Mouse (Mus musculus) midbrain, postnatal 0 days (tissue): ENCODE data around the gene Exo5. TPM values are rescaled to one million over a fixed set of nuclear protein-coding genes. Genes with fewer than 3 reads are reported as not detected.
A peak's percentile ranks its signal among the peaks of the same experiment; 100 is the strongest.

Source experiments
- ATAC-seq: fragments of 200-750 bp; cut with Nextera tagmentation; 2 replicates; pipeline ENCODE4 v1.8.0; 2017; ENCODE audit warnings: moderate number of reproducible peaks, mild to moderate bottlenecking, moderate TSS enrichment, moderate library complexity; ENCODE audit not compliant: low FRiP score
- DNase-seq: peaks from one replicate; pipeline ENCODE4 v3.0.0-alpha.2; 2015; ENCODE audit warnings: low spot score
- H3K27ac ChIP-seq: fragments of 300-500 bp; sonication (generic); 2 replicates; pipeline ENCODE4 v1.5.1; 2014; ENCODE audit warnings: low read depth, mild to moderate bottlenecking, low read length, mixed read lengths
- H3K27me3 ChIP-seq: fragments of 300-500 bp; sonication (generic); 2 replicates; pipeline ENCODE4 v1.6.1; 2014; ENCODE audit warnings: low read length, control low read depth, mixed read lengths; ENCODE audit not compliant: insufficient read depth
- H3K36me3 ChIP-seq: fragments of 300-500 bp; sonication (generic); 2 replicates; pipeline ENCODE4 v1.6.1; 2014; ENCODE audit warnings: low read length, control low read depth, mixed read lengths; ENCODE audit not compliant: insufficient read depth
- H3K4me1 ChIP-seq: fragments of 300-500 bp; sonication (generic); 2 replicates; pipeline ENCODE4 v1.6.1; 2014; ENCODE audit warnings: mild to moderate bottlenecking, control low read depth, antibody characterized with exemption, low read length, mixed read lengths; ENCODE audit not compliant: insufficient read depth
- H3K4me2 ChIP-seq: fragments of 300-500 bp; sonication (generic); 2 replicates; pipeline ENCODE4 v1.6.1; 2014; ENCODE audit warnings: low read depth, mild to moderate bottlenecking, low read length, mixed read lengths; ENCODE audit not compliant: poor library complexity, severe bottlenecking
- H3K4me3 ChIP-seq: fragments of 300-500 bp; sonication (generic); 2 replicates; pipeline ENCODE4 v1.5.1; 2014; ENCODE audit warnings: low read depth, mild to moderate bottlenecking, low read length, moderate library complexity
- H3K9ac ChIP-seq: fragments of 300-500 bp; sonication (generic); replicated peaks from 2 replicates; pipeline ENCODE4 v1.6.1; 2014; ENCODE audit warnings: mild to moderate bottlenecking, low read length, moderate library complexity, mixed read lengths; ENCODE audit not compliant: poor library complexity, severe bottlenecking
- H3K9me3 ChIP-seq: fragments of 300-500 bp; sonication (generic); 2 replicates; pipeline ENCODE4 v1.6.1; 2016; ENCODE audit warnings: low read length, control low read depth
- CTCF ChIP-seq: IDR thresholded peaks from 2 replicates; pipeline ENCODE4 v1.5.1; 2016; ENCODE audit warnings: antibody characterized with exemption, mild to moderate bottlenecking
- WGBS: fragments of 180-500 bp; shearing (Covaris S2); extraction: QIAGEN DNeasy Blood & Tissue Kit; methylation state at CpG from one replicate; pipeline ENCODE4 v1.1.7; 2014; 5-methylcytosine and 5-hydroxymethylcytosine counted together
- polyA plus RNA-seq: library from polyadenylated mRNA; unstranded; fragments of >200 nt; fragmentation: Nextera tagmentation; extraction: Ambion mirVana; gene quantifications from 2 replicates; pipeline ENCODE4 v1.2.1, GENCODE M21; 2015
- total RNA-seq: library from RNA; depleted of rRNA; stranded (reverse); fragments of >200 nt; gene quantifications from 2 replicates; pipeline ENCODE4 v1.2.3, GENCODE M21; 2014

Exo5 gene
- total and polyA plus RNA-seq, 2 experiments from 2014 or later = 11.1 to 13.4 TPM

DNA sequence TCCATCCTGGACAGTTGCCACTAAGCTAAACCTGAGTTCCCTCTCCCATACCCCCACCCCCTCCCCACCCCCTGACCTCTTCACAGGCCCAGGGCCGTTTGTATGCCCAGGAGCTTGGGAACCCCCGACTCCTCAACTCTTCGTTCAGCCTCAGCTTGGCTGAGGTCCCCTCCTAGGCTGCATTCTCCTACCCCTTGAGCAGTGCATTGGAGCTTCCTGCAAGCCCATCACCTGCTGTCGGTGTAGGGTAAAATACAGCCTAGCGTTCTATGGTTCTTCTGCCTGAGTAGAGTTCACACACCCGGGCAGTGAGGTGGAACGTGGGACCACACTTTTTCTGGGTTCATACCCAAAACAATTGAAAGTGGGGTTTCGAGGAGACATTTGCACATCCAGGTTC lies 11.4 kb downstream of the Exo5 start:
- TF ChIP-seq CTCF = no peak
- no peak overlapping the region for H3K27ac ChIP-seq
- no peak overlapping the region for H3K9ac ChIP-seq
- DNase-seq (no peak), ATAC-seq (no peak)
- no peak overlapping the region for H3K4me3 ChIP-seq
- H3K27me3 ChIP-seq = no peaks in the 10 kb centered on the region
- H3K9me3 ChIP-seq = no peaks in the 10 kb centered on the region
- H3K4me1 ChIP-seq = no peaks in the 10 kb centered on the region
- no peak overlapping the region for H3K4me2 ChIP-seq
- no peaks in the 10 kb centered on the region for H3K36me3 ChIP-seq
- 65% methylated on average over 8 of the region's 8 CpGs for WGBS

DNA sequence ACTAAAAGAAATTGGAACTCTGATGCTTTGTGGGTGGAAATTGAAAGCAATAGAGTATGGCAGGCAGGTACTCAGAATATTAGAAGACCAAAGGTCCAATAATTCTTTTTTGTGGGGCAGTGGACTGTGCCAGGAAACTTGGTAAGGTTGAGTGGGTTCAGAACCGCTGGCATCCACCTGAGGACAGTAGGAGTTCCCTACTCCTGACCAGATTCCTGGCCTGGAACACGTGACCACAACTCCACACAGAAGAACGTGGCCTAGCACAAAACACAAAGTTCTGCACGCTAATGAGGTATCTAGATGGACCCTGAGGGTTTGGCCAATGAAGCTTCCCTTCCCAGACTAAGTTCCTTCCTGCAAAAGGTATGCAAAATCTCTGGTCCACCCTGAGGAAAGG lies 12.0 kb downstream of the Exo5 start:
- no peaks in the 10 kb centered on the region for H3K27me3 ChIP-seq
- no peak overlapping the region for H3K4me2 ChIP-seq
- H3K27ac ChIP-seq = no peak overlapping the region
- no peaks in the 10 kb centered on the region for H3K36me3 ChIP-seq
- no peak overlapping the region for H3K9ac ChIP-seq
- WGBS = 54% methylated on average over 4 of the region's 4 CpGs
- DNase-seq (no peak), ATAC-seq (no peak)
- H3K4me3 ChIP-seq = no peak overlapping the region
- TF ChIP-seq CTCF = no peak
- no peaks in the 10 kb centered on the region for H3K9me3 ChIP-seq
- H3K4me1 ChIP-seq = no peaks in the 10 kb centered on the region

DNA sequence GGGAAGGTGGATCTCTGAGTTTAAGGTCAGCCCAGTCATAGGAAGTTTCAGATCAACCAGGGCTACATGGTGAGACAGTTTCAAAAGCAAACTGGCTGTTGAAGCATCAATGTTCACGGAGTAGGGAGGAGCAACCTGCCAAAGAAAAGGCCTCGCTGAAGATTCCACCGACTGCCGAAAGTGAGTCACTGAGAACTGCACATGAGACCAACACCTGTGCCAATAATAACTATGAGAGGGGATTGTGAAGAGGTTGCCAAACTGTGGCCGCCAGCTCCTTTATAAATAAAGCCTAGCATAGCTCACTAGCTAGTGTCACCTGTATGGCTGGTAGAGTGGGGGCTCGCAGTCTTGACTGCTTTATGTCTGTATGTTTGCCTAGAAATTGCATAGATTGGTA lies 13.7 kb downstream of the Exo5 start:
- H3K27ac ChIP-seq = no peak overlapping the region
- ATAC-seq = no peak
- H3K4me2 ChIP-seq = no peak overlapping the region
- 85% methylated on average over 6 of the region's 6 CpGs for WGBS
- H3K4me3 ChIP-seq = no peak overlapping the region
- no peak for TF ChIP-seq CTCF
- no peaks in the 10 kb centered on the region for H3K9me3 ChIP-seq
- no peaks in the 10 kb centered on the region for H3K36me3 ChIP-seq
- no peaks in the 10 kb centered on the region for H3K4me1 ChIP-seq
- no peak overlapping the region for H3K9ac ChIP-seq
- H3K27me3 ChIP-seq = no peaks in the 10 kb centered on the region
- no peak for DNase-seq

DNA sequence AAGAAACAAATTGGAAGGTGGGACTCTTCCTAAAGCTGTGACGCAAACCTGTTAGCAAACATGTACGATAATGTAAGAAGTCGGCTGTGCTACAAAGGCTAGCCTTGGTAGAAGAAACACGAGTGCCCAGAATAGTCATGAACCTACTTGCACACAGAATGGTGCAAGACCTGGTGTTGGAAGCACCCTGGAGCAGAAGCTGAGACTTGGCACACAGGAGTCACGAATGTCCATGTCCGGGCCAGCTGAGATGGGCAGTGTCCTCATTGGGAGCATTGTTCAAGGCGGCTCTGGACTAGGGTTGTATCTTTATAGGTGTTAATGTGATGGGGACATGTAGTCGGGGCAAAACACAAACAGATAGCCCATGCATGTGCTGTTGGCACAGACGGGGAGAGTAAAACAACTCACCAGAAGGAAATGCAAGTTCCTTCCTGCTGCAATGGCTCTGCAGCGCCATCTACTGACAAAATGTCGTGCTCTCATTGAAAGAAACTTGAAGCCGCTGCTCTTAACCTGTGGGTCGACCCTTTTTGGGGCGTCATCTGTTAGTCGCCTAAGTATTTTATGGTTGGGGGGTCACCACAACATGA lies 15.2 kb downstream of the Exo5 start:
- Histone ChIP-seq H3K27me3 (no peaks in the 10 kb centered on the region), H3K36me3 (no peaks in the 10 kb centered on the region), H3K4me2 (no peak overlapping the region), H3K9ac (no peak overlapping the region), H3K4me1 (no peaks in the 10 kb centered on the region), H3K9me3 (no peaks in the 10 kb centered on the region), H3K4me3 (no peak overlapping the region), H3K27ac (no peak overlapping the region)
- peak; percentile 84 for DNase-seq
- ATAC-seq = peak; percentile 38; the same call in 1 of the 2 replicates
- TF ChIP-seq CTCF = peak; percentile 97
- WGBS = 31% methylated on average over 15 of the region's 15 CpGs

DNA sequence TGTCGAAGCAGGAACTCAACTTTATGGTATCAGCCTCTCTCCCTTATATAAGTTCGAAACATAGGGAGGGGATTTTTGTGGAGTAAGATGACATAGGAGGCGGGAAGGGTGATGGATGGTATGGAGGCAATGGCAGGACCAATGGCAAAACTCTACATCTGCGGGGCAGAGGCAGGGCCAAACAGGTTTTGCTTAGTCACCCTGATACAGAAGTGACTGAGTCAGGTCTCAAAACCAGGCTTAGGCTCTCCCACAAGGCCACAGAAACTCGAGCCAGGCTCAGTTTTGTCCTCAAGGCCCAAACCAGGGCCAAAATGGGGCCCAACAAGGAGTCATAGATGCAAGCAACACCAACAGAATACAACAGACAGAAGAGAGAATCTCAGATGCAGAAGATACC lies 19.2 kb downstream of the Exo5 start:
- WGBS = 78% methylated on average over 5 of the region's 5 CpGs
- no peak for TF ChIP-seq CTCF
- no peak for ATAC-seq

DNA sequence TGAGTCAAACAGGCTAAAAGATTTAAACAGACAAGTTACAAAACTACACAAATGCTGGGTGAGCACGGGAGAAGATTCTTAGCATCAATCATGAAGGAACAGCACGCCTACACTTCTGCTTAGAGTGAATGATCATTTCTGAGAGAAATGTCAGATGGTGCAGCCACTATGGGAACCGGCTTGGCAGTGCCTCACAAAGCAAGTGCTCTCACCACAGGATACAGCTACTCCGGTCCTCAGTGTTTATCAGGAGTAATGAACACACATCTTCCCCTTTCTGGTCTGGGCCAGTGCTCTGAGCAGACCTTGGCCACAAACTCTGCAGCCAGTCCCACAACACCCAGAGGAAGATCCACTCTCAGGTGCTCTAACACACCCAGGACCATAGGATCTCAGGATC lies 20.3 kb downstream of the Exo5 start:
- Histone ChIP-seq H3K4me1 (no peaks in the 10 kb centered on the region), H3K9ac (no peak overlapping the region), H3K27me3 (no peaks in the 10 kb centered on the region), H3K4me2 (no peak overlapping the region), H3K4me3 (no peak overlapping the region), H3K27ac (no peak overlapping the region), H3K9me3 (no peaks in the 10 kb centered on the region), H3K36me3 (no peaks in the 10 kb centered on the region)
- ATAC-seq (no peak), DNase-seq (no peak)
- WGBS = 75% methylated on average over 4 of the region's 4 CpGs
- no peak for TF ChIP-seq CTCF

More for the DNA sequence above, 19.2 kb downstream of the Exo5 start:
- Histone ChIP-seq H3K4me1 (no peaks in the 10 kb centered on the region), H3K9ac (no peak overlapping the region), H3K27ac (no peak overlapping the region), H3K9me3 (no peaks in the 10 kb centered on the region), H3K36me3 (no peaks in the 10 kb centered on the region), H3K27me3 (no peaks in the 10 kb centered on the region), H3K4me2 (no peak overlapping the region), H3K4me3 (no peak overlapping the region)
- no peak for DNase-seq
